Mouse (Mus musculus): ENCODE results near the gene Gbp2.
"Not testable (repeated sequence)": the region's sequence is repeated elsewhere in the genome, so short reads cannot be mapped to it uniquely, and the experiment has no call there.

Gbp2 gene

DNA sequence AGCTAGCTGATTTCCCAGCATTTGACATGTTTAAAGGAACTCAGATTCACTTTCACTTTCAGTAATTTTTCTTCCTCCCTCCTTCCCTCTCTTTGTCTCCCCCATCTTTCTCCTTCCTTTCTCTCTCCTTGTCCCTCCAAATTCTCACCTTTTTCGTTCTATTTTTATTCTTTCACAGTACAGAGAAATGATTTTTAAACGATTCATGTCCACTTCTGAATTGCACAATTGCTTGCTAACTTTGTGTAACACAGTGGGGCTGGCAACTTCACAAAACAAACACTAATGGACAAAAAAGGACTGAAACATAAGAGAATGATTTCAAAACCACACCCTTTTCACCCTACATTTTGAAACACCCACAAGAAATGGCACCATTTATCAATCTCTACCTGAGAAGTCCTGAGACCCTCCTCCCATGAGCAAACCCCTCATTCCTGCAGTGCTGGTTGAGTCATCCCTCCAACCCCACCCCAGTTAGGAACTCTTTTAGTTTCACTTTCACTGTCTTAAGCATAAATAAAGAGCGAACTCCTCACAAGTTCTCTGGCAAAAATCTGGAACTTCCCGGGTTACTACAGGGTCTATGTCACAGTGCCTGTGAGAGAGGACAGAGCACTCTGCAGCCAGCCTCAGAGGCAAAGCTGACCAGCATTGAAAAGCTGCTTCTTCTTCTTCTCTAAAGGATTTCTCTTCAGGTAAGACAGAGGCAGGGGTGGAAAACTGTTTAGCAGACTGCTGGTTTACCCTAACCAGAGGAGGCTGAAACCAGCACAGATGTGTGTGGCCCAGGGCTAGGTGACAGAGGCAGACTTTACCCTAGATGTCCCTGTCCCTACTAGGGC, at the start of gene Gbp2:
Gene Gbp2, plus strand, starts transcription at position 492 of the 845 bp plus-strand sequence.
- no peak for DNase-seq (ENCODE audit: low read depth, low spot score)

DNA sequence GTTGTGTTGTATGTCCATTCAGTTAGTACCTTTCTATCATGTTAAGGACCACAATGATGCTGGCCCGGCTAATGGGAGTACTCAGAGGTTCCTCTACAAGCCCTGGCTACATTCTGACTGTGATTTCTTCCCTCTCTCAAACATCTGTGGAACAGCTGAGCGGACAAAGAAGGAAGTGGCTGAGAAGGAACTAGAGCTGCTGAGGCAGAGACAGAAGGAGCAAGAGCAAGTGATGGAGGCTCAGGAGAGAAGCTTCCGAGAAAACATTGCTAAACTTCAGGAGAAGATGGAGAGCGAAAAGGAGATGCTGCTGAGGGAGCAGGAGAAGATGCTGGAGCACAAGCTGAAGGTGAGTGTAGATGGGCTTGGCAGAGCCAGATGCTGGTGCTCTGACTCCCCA, 49.7 kb upstream of the Gbp2 start:
- no peak for DNase-seq (ENCODE audit: low read depth, low spot score)

DNA sequence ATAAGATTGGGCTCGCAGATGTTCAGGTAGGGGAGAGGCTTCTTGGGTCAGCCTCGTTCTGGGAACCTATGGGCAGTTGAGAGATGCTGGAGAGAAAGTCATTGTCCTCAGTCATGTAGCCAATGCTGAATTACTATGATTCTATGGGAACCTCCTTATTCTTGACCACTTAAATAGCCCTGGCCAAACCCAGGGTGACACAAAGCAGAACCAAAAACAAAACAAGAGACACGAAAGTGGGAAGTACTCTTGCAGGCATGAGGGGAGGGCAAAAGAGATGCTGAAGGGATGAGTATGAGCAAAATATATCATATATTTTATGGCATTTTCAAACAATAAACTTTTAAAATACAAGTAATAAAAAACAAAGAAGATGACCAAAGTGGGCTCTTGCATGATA, 43.3 kb upstream of the Gbp2 start:
- no peak for DNase-seq (ENCODE audit: low read depth, low spot score)

DNA sequence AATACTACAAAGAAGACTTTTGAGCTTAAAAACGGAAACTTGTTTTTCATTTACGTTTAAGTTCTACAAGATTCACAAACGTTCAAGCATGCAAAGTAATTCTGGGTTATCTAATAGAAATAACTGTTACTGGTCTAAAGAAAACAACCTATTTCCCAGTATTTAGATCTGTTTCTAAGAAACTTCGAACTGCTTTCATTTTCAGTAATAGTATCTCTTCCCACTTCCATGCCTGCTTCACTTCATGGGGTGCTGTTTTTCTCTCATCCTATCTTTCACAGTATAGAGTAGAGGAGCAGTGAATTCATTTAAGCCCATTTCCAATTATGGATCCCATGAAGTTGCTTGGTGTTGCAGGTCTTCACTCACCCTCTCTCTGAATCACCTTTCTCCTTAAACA, 42.1 kb upstream of the Gbp2 start:
- DNase-seq (ENCODE audit: low read depth, low spot score): no peak

DNA sequence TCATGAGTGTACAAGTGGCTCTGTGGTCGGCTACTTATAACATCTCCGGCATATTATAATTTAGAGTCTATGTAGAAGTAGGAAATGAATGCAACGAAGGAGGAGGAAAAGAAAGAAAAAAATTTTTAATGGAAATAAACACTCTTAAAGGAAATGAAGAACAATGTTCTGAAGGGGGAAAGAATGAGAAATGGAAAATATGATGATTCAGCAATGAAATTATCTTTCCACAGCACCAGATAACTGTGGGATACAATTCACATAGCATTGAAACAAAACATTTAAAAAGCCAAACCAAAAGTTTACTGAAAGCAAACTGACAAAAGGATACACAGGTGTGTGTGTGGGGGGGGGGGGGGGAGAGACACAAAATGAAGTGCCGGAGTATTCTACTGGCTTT, 37.3 kb upstream of the Gbp2 start:
- DNase-seq (ENCODE audit: low read depth, low spot score): no peak

DNA sequence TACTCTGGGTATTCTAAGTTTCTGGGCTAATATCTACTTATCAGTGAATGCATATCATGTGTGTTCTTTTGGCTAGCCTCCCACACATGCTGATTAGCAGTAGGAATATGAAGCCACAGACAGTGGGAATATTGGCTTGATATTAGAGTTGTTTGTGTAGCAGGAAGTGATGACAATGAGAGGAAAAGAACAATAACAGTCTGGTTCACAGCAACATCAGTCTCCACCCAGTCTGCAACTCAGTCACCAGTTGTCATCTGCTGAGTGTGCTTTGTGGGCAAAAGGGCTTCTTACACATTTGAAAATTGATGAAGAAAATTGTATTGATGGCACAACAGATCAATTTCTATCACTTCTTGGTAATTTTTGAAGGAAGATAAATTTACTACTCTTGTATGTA, 33.0 kb upstream of the Gbp2 start:
- no peak for DNase-seq (ENCODE audit: low read depth, low spot score)

DNA sequence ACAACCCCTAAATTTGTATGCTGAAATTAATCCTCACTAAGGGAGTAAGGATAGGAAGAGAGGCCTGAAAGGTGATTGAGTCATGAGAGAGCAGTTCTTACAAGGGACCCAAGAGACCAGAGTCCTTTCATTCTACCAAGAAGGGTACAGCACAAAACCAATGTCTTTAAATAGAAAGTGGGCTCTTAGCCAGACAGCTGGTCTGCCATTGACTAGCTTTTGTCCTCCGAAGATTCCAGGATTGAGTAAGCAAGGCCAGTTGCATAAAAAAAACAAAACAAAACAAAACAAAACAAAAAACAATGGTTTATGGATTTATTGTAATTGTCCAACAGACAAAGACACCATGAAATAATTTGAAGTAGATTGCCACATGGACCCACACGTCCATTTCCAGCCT, 31.5 kb upstream of the Gbp2 start:
- no peak for DNase-seq (ENCODE audit: low read depth, low spot score)

DNA sequence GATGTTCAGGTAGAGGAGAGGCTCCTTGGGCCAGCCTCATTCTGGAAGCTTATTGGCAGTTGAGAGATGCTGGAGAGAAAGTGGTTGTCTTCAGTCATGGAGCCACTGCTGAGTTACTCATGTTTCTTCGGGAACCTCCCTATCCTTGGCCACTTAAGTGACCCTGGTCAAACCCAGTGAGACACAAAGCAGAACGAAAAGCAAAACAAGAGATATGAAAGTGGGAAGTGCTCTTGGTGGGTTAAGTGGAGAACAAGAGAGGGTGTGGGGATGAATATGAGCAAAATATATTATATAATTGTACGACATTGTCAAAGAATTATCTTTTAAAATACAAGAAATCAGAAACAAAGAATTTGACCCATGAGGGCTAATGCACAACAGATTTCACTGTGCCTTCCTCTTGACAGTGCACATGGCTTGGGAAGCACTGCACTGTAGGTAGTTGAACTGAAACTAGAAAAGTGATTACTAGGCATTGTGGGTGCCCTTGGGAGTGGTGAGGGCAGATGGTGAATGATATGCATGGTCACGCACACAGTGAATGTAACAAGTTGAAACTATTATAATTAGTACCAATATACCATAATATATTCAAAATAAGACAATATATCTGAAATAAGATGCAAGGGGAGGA, 29.9 kb upstream of the Gbp2 start:
- no peak for DNase-seq (ENCODE audit: low read depth, low spot score)

DNA sequence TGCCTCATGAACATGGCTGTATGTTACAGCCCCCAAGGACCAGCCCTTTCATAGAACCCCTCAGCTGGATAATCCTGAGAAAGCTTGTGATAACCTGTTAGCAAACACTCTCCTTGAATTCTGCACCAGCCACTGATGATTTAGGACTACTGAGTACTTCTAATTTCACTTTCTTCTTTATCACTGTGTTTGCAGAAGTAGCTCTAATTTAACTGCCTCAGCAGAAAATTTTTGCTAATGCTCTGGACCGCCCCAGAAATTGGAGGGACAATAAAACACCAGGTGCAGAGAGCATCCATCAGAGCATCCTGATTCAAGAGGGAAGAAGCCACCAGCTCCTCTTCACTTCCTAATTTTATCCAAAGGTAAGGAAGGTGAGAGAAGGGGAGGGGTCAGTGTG, 25.9 kb upstream of the Gbp2 start, which contains the start of gene Gbp2b:
Gene Gbp2b, plus strand, starts transcription at position 301 of the 400 bp plus-strand sequence.
- no peak for DNase-seq (ENCODE audit: low read depth, low spot score)

DNA sequence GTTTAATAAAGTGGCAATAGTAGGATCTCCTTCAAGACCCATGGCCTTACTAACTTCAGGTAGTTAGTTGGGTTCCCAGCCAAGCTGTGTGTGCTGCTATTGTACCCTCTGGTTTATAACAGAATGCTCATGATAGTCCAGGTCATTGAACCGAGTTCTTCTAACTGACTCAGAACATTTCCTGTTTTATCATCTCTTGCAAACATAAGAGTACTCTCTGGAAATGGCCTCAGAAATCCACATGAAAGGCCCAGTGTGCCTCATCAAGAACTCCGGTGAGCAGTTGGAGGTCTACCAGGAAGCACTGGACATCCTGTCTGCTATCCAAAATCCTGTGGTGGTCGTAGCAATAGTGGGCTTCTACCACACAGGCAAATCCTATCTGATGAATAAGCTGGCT, 22.5 kb upstream of the Gbp2 start:
- DNase-seq (ENCODE audit: low read depth, low spot score): no peak

DNA sequence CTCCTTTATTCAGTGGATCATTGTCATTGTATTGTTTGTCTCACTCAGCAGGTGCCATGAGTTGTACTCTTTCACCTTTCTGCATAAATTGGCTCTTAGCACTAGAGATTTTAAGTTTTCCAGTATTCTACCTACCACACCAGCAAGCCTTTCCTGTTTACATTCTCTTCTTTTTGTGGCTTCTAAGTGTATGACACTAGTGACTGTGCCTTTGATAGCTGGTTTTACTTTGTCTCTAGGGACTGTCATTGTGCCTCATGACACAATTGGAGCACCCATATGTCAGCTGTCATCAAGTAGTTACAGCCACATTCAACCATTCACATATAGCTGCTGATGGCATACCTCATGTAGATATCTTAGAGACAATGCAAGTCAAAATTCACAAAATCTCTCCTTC, 18.7 kb upstream of the Gbp2 start:
- DNase-seq (ENCODE audit: low read depth, low spot score): no peak

DNA sequence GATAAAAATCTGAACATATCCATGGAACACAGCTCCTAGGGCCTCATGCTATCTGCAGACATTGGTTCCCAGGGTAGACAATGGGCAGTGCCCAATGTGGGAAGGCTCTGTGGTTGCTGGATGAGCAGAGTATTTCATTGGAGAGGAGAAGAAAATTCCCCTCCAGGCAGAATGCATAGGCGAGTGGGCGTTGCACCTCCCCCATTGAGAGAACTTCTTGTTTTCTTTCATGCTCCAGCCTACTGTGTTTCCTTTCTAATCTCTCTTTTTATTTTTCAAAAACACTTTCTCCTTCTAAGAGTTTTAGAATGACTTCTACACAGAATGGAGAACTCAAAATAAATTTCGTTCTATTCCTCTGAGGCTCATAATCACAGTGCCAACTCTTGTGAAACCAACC, 1.7 kb upstream of the Gbp2 start:
- no peak for DNase-seq (ENCODE audit: low read depth, low spot score)

DNA sequence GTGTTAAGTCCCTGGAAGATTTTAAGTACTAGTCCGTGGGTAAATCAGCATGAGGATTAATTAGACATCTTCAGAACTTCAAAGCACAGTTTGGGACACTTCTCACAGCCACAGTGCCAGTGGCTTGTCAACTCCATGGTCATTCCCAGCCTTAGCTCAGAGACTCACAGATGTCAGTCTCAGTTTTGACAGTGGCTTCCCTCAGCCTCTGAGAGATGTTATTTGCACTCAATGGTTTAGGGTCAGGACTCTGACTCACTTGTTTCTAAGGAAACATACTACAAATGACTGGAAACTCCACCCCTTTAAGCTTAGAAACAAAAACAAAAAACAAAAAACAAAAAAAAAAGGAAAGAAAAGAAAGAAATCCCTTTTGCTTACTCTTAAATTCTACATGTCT, 796 bp upstream of the Gbp2 start:
- no peak for DNase-seq (ENCODE audit: low read depth, low spot score)

DNA sequence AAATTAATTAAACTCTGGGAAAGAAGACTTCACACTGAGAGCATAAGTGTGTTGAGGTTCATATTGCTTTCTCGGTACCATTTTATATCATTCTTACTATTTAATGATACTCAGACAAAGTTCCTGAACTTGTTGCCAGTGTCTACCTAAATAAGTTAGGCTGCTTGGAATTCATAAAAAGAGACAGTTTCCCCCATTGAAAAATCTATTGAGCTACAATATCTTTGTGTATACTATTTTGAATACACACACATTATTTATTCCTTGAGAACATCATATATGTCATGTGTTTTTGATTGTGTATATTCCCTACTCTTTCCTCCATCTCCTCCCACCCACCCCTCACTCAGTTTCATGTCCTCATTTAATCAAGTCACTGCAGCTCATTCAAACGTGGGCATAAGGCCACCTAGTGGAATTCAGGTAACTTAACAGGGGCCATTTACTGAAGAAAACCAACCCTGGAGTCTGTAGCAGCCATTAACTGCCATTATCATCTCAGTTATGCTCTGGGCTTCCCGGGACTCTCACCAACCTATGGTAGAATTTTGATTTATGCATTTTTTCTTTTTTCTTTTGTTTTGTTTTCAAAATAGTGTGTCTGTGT, 657 bp downstream of the Gbp2 start:
- no peak for DNase-seq (ENCODE audit: low read depth, low spot score)

DNA sequence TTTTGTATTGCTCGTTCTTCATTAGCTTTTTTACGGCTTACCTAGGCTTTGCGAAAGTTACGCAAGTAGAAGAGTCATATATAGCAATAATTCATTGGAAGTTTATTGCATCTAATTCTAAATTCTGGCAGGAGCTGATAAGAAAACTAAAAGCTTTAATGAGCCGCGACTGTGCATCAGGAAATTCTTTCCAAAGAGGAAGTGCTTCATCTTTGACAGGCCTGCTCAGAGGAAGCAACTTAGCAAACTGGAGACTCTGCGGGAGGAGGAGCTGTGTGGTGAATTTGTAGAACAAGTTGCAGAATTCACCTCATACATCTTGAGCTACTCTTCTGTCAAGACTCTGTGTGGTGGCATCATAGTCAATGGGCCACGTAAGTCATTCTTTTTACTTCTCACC, 10.0 kb downstream of the Gbp2 start:
- DNase-seq (ENCODE audit: low read depth, low spot score): no peak

DNA sequence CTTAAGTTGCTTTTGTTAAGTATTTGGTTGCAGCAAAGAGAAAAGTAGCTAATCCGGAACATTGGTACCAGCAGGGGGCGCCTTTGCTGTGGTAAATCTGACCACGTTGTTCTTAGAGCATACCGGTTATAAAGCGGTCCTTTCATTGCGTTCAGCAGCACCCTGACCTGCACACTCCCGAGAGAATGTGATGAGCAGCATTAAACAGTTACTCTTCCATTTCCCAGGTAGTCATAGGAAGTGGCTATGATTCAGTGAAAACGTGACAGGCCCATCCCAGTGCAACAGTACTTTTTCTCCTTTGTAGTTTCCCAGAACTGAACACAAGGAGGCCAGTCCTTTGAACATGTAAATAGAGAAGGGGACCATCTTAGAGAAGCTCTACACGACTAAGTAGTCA, 19.8 kb downstream of the Gbp2 start:
- DNase-seq (ENCODE audit: low read depth, low spot score): peak; percentile 62

DNA sequence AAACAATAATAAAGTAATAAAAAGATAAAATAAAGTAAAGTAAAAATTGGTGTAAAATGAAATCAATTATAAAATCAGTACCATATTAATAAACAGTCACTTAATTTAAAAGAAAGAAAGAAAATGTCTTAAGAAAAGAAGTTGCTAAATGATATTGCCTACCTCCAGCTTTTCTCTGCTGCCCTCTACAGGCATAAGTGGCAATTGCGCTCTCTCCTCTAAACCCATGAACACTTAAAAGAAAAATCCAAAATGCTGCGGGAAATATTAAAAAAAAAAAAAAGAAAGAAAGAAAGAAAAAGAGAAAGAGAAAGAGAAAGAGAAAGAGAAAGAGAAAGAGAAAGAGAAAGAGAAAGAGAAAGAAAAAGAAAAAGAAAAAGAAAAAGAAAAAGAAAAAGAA, 25.5 kb downstream of the Gbp2 start:
- DNase-seq (ENCODE audit: low read depth, low spot score): peak; percentile 60

DNA sequence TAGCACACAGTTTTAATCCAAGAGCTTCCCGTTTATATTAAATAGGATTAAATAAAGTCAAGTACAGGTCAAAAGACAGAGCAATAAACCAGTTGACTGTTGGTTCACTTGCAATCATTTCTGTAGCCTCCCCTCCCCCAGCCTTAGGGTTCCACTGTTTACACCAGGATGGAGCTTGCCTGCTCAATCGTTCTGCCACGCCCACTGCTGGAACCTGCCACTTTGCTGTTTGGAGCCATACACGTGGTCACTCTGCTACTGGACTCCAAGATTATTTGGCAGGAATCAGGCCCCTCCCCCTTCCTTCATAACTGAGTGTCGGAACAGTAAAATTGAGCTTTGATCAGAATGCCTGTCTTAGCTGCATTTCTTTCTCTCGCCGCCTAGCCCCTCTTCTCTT, 27.4 kb downstream of the Gbp2 start:
- DNase-seq (ENCODE audit: low read depth, low spot score): not testable (repeated sequence)

DNA sequence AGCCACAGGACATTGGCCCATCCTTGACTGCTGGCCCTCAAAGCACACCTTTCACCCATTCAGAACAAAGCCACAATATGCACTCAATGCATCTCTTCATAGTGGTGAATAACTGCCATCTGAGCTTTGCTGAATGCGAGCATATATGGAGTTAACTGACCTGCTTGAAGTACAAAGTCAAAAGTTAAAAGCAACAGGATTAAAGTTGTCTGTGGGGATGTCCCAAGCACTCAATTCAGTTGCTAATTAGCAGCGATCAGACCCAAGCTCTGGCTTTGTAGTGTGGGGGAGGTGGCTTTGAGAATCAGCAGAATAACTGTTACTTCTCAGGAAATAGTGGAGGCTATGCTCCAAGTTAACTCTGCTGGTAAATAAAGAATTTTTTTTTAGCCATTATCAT, 29.8 kb downstream of the Gbp2 start:
- DNase-seq (ENCODE audit: low read depth, low spot score): no peak

DNA sequence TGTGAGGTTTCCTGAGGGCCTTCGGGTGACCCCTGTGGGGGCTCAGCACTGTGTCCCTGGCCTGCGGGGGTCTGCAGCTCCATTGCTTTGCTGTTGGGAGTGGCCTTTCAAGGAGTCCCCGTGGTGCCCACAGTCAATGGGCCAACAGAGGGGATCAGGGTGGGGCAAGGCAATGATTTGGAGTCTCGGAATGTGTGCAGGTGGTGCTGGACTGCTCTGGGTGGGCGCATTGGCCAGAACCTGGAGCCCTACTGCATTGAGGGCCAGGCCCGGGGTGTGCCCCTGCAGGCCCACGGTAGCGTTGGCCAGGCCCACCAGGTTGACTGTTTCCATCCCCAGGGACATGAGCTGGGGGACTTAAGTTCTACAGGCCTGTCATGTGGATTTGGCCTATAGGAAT, 44.3 kb downstream of the Gbp2 start:
- DNase-seq (ENCODE audit: low read depth, low spot score): no peak

DNA sequence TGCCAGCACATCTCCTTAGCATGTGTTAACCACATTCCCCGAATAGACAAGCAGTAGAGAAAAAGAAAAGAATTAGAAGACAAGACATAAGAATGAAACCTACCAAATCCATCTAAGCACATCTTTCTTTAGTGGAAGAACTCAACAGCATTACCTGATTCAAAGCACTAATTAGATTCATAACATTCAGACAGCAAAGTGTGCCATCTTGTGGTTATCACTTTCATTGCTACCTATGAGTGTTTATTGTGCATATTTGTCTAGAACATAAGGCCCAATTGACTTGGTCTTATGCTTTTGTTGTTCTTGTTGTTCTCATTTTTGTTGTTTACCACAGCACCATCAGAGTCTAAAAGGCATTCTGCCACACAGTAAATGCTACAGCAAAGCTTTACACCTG, 54.2 kb downstream of the Gbp2 start:
- no peak for DNase-seq (ENCODE audit: low read depth, low spot score)
